Mouse (Mus musculus) E14TG2a.4 (cell line): ENCODE measurements around the gene Manbal.

ENCODE experiments used
- H3K27me3 ChIP-seq: 2 replicates; pipeline ENCODE4 v1.6.1; 2014; ENCODE audit warnings: low read length, control low read depth; ENCODE audit not compliant: insufficient read depth
- H3K36me3 ChIP-seq: 2 replicates; pipeline ENCODE4 v1.6.1; 2014; ENCODE audit warnings: low read length, control low read depth; ENCODE audit not compliant: insufficient read depth
- H3K4me1 ChIP-seq: replicated peaks from 2 replicates; pipeline ENCODE4 v1.6.1; 2014; ENCODE audit warnings: low read depth, low read length, control low read depth
- H3K4me3 ChIP-seq: replicated peaks from 2 replicates; pipeline ENCODE4 v1.5.1; 2014; ENCODE audit warnings: mild to moderate bottlenecking, low read length
- H3K9me3 ChIP-seq: 2 replicates; pipeline ENCODE4 v1.6.1; 2014; ENCODE audit warnings: low read length, control low read depth
- CTCF ChIP-seq: conservative IDR thresholded peaks from 2 replicates; pipeline ENCODE4 v1.5.1; 2014; ENCODE audit warnings: low read length
- NANOG ChIP-seq: IDR thresholded peaks from 2 replicates; pipeline ENCODE4 v1.6.1; 2014; ENCODE audit warnings: borderline replicate concordance, low read length, mixed read lengths
- POU5F1 ChIP-seq: IDR thresholded peaks from 2 replicates; pipeline ENCODE4 v1.6.1; 2014; ENCODE audit warnings: low read length, borderline replicate concordance

The Manbal gene

DNA sequence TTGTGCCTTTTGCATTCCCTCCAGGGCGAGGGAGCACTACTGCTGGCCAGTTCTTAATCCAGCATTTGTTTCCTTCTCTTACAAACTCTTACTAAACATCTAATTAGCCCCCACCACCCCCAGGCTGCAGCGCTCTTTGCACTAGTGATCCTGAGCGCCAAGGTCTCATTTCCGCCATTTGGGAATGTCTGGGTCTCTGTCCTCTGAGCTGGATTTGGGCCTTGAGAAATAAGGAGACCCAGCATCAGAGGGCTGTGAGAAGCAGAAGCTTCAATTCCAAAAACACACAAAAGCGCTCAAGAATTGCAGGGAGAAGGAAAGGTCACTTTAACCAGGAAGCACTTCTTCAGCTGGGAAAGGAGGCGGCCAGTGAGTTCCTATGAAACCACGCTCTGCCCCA is 27.9 kb upstream of the Manbal start:
- Histone ChIP-seq H3K4me1 (peaks cover 64% of the 10 kb centered on the region), H3K4me3 (no peak overlapping the region), H3K27me3 (peaks cover 19% of the 10 kb centered on the region)

DNA sequence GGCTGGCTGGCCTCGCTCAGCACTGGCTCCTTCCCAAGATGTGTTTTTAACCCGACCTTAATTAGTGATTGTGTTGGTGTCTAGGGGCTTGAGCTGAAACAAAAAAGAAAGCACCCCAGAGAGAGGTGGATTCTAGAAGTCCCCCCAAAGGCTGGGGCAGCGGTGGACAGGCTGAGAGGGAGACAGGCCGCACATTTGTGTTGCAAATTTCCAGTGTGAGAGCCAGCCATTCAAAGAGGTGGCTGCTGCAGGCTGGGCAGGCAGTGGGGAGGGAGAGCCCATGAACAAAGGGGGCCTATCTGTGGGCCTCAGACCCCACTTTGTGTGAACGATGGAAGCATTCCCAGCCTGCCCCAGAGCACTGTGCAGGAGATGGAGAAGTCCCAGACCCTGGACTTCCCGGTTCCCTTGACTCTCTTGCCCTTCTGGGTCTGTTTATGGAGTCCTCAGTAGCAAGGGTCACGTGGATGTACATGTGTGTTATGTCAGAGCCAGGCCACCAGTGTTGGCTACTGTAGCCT is 27.1 kb upstream of the Manbal start:
- Histone ChIP-seq H3K4me3 (peak overlapping the region; percentile 32; the same call in 1 of the 2 replicates), H3K36me3 (no peaks in the 10 kb centered on the region), H3K27me3 (peaks cover 13% of the 10 kb centered on the region), H3K9me3 (no peaks in the 10 kb centered on the region), H3K4me1 (peaks cover 66% of the 10 kb centered on the region)
- TF ChIP-seq NANOG: no peak

More for the DNA sequence above, 27.9 kb upstream of the Manbal start:
- no peaks in the 10 kb centered on the region for H3K36me3 ChIP-seq
- no peak for TF ChIP-seq CTCF
- H3K9me3 ChIP-seq: no peaks in the 10 kb centered on the region

DNA sequence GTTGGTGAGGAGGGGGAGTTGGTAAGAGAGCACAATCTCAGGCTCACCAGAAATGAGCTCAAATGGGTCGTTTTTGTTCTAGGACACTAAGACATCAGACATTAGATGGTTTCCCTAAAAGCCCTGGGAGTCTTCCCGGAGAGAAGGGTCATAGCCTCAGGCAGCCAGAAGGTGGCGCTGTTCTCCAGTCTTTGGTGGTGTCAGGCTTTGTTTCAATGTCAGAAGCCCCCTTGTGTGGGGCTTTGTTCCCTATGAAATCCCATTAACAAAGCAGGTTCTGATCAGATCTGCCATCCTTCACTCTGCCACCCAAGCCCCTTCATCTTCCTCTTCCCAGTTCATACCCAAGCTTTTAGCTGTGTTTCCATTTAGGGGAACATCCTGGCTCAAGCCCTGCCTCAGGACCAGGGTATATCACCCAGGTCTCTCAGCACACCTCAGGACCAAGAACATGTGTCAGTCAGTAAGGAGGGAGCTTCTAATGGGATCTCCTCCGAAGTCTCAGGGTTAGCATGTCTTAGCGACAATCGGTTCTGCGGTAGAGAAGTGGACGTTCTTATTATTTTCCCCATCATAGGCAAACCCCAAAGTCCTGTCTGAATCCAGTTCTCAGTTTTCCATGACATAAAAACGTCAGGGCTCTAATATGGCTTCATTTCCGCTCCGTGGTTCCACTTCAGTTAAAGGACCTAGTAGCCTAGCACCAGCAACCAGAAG is 25.7 kb upstream of the Manbal start:
- H3K27me3 ChIP-seq: peaks cover 10% of the 10 kb centered on the region; the same call in 1 of the 2 replicates

DNA sequence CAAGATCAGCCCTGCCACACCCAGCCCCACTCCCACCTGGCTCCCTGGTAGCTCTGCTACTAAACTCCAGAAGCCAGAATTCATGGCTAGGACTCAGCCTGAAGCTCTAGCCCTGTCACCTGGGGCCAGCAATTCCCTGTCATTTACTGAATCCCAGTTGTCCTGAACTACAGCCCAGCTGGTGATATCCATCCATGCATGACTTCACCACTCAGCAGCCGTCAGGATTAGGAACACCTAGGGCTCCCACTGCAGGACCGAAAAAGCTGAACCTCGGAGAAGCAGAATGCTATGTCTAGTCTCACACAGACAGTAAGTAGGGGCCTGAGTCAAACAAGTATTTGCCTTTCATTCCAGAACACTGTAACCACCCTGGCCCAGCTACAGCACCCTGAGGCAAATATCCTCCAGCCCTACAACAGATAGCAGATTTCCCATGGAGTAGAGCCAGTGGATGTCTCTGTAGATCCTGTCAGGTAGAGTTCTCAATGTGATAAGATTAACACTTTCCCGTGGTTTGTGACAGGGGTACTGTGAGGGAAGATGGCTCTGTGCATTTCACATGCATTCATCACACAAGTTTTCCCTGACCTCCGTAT is 25.0 kb upstream of the Manbal start:
- Histone ChIP-seq H3K27me3 (0 out of 2 replicates have a peak, but pooled peaks cover 6% of the 10 kb centered on the region), H3K4me3 (no peak overlapping the region), H3K36me3 (no peaks in the 10 kb centered on the region), H3K9me3 (no peaks in the 10 kb centered on the region), H3K4me1 (peaks cover 62% of the 10 kb centered on the region)
- TF ChIP-seq CTCF (no peak), NANOG (no peak), POU5F1 (no peak)

More for the DNA sequence above, 25.7 kb upstream of the Manbal start:
- no peaks in the 10 kb centered on the region for H3K9me3 ChIP-seq
- TF ChIP-seq CTCF (peak; percentile 96), POU5F1 (no peak)
- H3K4me3 ChIP-seq: no peak overlapping the region
- peaks cover 59% of the 10 kb centered on the region for H3K4me1 ChIP-seq
- no peaks in the 10 kb centered on the region for H3K36me3 ChIP-seq

DNA sequence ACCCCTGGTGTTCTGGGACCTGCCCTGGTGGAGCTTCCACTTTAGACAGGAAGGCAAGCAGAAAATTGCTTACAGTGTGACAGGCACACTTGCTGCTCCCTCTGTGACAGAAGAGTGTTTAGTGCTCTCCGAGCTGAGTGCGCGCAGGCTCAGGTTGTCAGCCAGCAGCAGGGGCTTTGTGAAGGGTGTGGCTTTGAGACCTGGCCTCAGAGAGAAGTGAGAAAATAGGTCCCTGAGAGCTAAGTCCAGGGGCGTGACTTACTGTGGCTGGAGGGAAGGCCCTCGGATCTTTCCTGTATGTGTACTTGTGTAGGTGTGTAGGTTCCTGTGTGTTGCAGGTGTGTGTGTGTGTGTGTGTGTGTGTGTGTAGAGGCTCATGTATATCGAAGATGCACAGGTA is 24.1 kb upstream of the Manbal start:
- Histone ChIP-seq H3K36me3 (no peaks in the 10 kb centered on the region), H3K9me3 (no peaks in the 10 kb centered on the region), H3K4me1 (peaks cover 67% of the 10 kb centered on the region), H3K4me3 (no peak overlapping the region), H3K27me3 (0 out of 2 replicates have a peak, but pooled peaks cover 6% of the 10 kb centered on the region)
- TF ChIP-seq POU5F1: no peak
- no peak for TF ChIP-seq NANOG
- TF ChIP-seq CTCF: no peak

DNA sequence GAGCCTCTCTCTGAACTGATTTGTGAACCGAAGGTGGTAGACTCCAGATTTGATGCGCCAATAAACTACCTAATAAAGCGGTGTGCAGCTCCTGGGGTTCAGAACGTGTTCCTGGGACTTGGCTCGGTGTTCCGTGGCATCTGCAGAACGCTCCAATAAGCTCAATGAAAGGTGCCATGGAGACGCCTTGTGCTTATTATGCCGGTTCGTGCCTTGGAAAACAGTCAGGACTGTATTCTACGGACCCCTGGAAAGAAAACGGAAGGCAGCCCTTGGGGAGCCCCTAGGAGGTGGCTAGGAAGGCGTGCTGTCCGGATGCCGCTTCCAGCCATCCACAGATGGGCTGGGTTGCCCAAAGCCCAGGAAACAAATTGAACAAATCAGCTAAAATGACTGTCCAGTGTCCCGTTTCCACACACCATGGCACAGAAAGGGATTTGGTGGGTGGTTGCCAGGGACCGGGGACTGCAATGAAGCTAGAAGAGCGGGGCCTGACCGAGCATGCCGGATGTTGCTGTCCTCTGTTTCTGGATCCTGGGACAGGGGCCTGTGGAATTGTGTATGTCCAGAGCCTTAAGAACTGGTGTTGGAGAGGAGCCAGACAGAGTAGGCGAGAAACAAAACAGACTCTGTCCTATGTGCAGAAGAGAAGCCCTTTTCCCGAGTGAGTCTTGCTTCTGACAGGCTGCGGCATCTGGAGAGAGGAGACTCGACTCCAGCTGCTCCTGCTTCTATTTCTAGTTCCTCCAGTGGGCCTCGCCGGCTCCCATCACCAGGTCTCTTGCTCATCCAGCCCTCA is 19.8 kb upstream of the Manbal start, which contains the start of gene Ghrh:
TSS of gene Ghrh (minus strand) at position 146 of the 799 bp plus-strand sequence.
- TF ChIP-seq CTCF: no peak
- H3K4me1 ChIP-seq: peaks cover 35% of the 10 kb centered on the region
- no peaks in the 10 kb centered on the region for H3K9me3 ChIP-seq
- H3K4me3 ChIP-seq: no peak within 1 kb of the TSS
- H3K27me3 ChIP-seq: 0 out of 2 replicates have a peak, but pooled peaks cover 2% of the 10 kb centered on the region
- H3K36me3 ChIP-seq: no peaks in the 10 kb centered on the region

DNA sequence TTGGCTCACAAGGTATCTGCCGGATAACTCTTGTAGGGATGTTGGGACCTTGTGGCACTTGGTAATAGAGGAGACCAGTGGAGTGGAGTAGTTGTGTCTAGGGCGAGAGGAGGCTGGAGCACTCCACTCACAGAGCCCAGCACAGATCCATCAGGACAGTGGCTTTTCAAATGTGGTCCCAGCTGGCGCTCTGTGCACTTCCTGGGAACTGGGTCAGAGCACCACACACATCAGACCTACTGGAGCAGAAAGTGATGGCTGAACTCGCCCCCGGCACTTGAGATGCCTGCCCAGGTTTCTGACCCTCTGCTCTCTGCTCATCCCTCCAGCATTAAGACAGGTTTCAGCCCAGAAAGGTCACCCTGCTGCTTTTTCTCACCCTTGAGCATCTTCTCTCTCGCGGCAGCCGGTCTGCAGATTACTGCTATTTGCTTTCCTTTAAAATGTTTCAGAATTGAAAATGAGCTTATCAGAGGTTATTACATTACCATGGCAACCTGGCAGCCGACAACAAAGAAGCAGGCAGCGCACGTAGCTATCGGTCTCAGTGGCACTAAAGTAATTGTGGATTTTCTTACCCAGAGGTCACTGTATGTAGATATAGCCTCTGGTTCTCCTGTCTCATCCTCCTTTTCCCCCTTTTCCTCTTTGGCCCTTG is 18.1 kb upstream of the Manbal start:
- H3K36me3 ChIP-seq: no peaks in the 10 kb centered on the region
- 0 out of 2 replicates have a peak, but pooled peaks cover 2% of the 10 kb centered on the region for H3K27me3 ChIP-seq
- peaks cover 34% of the 10 kb centered on the region for H3K4me1 ChIP-seq
- no peak overlapping the region for H3K4me3 ChIP-seq
- TF ChIP-seq NANOG (no peak), POU5F1 (no peak), CTCF (no peak)
- no peaks in the 10 kb centered on the region for H3K9me3 ChIP-seq

DNA sequence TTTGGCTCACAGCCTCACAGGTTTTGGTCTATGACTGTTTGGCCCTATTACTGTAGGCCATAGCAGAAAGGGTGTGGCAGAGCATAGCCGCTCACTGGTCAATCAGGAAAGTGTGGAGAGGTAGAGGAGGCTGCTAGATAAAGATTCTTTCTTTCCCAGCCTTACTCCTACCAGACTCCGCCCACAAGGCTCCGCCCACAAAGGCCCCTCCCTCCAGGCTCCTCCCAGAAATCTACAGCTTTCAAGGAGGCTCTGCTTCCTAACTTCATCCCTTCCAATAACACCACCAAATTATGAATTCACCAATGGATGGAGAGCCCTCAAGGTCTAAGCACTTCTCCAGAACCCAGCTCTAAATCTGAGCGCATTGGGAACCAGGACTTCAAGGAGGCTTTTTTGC is 14.2 kb upstream of the Manbal start:
- Histone ChIP-seq H3K27me3 (no peaks in the 10 kb centered on the region), H3K4me3 (no peak overlapping the region), H3K36me3 (no peaks in the 10 kb centered on the region), H3K9me3 (peaks cover 12% of the 10 kb centered on the region), H3K4me1 (peaks cover 28% of the 10 kb centered on the region)
- no peak for TF ChIP-seq CTCF
- TF ChIP-seq POU5F1: no peak
- TF ChIP-seq NANOG: no peak
